Mouse (Mus musculus): ENCODE data around the gene Serpina3k.

DNA sequence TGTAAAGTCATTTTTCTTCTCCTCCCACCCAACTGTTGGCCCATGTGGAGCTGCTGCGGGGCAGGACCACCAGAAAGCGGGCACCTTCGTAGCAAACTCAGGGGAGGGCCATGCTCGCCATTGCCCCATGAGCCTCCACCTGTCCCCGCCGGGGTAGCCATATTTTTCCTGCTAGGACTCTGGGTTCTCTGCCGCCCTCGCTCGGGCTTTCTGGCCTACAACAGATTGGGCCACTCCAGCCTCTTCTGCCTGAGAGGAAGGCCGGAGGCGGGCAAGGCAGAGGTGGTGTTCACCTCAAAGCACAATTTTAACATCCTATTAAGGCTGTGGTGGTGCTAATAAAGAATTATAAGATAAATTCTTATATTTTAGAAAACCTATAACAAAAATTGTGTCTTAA lies 41.6 kb downstream of the Serpina3k start:
- TF ChIP-seq POLR2A (IDR thresholded peaks at IDR 0.05; ENCODE audit: borderline replicate concordance, low read depth, low read length) (no peak), CTCF (IDR thresholded peaks at IDR 0.05; ENCODE audit: low read depth, low read length) (no peak)
